Mouse (Mus musculus) thymus, postnatal 4 days (tissue): Measurements from ENCODE around the gene Nap1l4.

Source experiments
- DNase-seq: peaks from one replicate; pipeline ENCODE4 v3.0.0; 2021

Nap1l4 gene

DNA sequence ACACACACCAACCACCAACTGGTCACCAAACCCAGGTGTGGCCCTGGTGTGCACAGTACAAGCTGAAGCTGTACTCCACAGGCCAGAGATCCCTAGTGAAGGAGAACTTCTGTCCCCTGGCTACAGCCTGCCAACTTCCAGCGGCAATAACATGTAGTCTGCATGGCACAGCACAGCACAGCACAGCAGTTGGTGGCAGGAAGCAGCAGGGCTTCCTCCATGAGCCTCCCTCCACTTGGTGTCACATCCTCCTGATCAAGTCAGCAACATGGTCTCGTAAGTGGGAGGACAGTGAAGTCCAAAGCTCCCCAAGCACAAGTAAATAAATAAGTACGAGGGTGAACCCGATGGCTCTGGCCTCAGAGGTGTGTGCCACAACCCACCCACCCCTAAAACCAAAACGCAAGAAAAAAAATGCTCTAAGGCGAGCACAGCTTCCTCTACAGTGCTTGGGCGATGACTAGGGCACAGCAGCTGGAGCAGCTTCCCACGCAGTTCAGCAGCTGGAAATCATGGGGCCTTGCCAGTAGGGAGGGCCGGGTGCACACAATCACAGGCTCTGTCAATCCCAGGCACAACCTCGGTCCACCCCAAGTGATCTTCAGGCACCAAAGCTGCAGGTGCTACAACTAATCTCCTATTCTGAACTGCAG, 35.0 kb downstream of the Nap1l4 start:
- DNase-seq: no peak

DNA sequence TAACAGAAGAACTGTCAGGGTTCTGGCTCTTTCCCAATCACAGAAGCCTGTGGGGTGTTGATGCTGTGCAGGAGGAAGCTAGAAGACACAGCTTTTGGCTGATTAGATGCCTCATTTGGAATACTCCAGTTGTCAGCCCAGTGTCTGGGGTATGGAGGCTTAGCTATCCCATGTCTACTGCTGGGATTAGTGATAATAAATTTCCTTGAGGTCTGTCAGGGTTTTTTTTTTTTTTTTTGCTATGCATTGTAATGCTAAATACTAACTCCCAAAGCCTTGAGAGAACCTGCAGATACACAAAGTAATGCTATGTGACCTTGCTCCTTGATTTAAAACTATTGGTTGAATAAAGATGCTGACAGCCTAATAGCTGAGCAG, 37.6 kb downstream of the Nap1l4 start:
- no peak for DNase-seq

DNA sequence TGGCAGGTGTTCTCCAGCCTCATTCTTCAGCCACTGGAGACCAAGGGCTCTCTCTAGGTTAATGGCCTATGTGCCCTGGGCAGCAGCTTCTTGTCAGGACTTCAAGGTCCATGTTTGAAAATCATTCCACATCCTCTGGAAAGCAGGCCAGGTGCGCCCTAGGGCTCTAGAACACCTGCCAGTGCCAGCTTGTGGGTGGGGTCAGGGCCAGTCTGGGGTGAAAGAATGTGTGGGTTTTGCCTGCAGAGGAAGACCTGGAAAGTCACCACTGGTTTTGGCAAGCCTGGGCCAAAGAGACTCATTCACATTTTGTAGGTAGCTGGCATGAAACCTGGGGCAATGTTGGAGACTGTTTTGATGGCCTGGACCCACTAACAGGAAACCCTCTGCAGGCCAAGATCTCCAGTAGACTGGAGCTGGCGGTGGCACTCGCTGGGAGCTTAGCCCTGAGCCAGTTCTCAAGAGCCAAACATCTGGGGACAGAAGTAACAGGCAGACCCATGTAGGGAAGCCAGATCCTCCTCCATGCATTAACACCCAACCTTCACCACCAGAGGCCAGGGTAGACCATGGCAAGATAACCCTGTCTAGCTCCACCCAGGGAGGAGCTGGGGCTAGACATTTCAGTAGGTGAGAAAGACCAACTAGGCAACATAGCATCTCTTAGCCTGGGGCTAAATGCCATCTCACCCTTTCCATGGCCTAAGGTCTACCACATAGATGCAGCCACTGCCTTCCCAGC, 38.1 kb downstream of the Nap1l4 start:
- no peak for DNase-seq

GRCm38 (mm10) chr7:143509566-143509965, 39.3 kb downstream of the Nap1l4 start:
- no peak for DNase-seq

GRCm38 (mm10) chr7:143506675-143507074, 42.2 kb downstream of the Nap1l4 start:
- peak; percentile 79 for DNase-seq

- no peak for DNase-seq
Measured at GRCm38 (mm10) chr7:143506271-143506670, 42.6 kb downstream of the Nap1l4 start.

DNA sequence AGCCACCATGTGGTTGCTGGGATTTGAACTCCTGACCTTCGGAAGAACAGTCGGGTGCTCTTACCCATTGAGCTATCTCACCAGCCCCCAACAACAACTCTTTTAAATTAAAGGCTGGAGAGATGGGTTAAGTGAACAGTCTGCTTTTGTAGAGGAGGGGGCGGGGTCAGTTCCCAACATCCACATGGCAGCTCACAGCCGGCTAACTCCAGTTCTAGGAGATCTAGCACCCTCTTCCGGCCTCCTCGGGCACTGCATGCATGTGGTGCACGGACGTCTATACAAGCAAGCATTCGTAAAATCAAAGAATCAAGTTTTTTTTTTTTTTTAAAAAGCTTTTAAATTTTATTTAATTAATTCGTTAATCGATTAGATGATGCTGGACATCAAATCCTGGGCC, 43.1 kb downstream of the Nap1l4 start:
- DNase-seq: peak; percentile 92

- DNase-seq: no peak
Measured at GRCm38 (mm10) chr7:143505411-143505810, 43.5 kb downstream of the Nap1l4 start.

GRCm38 (mm10) chr7:143503926-143504325, 45.0 kb downstream of the Nap1l4 start:
- no peak for DNase-seq

DNA sequence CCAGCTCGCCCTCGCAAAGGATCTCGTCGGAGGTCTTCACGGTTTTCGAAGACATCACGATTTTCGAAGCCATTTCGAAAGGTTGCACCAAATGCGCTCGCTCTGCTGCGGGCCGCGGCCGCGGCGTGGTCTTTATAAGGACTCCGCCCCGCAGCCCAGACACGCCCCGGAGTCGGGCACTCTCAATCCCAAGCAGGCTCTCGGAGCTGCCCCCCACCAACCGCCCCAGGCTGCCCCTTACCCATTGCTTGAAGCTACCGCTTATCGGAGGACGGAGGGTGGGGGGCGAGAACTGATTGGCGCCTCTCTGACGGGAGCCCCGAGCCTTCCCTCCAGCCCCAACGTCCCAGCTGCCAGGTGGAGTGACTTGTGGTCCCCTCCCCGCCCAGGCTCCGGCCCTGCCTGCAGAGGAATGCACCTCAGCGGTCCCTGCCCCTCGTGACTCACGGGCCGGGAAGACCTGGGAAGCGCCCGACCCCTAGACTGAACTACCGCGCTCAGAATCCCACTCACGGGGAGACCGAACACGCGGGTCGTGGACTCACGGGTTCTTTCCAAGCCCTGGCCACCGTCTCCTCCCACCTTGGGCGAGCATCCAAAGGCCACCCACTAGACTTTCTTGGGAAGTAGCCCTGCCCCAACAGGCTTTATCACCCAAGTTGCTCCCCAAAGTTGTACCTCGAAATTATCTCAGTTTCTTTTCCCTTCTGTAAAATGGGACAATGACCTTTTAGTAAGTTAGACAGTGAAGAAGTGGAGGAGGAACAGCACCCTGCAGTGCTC, 46.3 kb downstream of the Nap1l4 start, which contains the start of gene Phlda2:
Phlda2 (minus strand) TSS at position 733 of the 783 bp plus-strand sequence.
- DNase-seq: no peak

DNA sequence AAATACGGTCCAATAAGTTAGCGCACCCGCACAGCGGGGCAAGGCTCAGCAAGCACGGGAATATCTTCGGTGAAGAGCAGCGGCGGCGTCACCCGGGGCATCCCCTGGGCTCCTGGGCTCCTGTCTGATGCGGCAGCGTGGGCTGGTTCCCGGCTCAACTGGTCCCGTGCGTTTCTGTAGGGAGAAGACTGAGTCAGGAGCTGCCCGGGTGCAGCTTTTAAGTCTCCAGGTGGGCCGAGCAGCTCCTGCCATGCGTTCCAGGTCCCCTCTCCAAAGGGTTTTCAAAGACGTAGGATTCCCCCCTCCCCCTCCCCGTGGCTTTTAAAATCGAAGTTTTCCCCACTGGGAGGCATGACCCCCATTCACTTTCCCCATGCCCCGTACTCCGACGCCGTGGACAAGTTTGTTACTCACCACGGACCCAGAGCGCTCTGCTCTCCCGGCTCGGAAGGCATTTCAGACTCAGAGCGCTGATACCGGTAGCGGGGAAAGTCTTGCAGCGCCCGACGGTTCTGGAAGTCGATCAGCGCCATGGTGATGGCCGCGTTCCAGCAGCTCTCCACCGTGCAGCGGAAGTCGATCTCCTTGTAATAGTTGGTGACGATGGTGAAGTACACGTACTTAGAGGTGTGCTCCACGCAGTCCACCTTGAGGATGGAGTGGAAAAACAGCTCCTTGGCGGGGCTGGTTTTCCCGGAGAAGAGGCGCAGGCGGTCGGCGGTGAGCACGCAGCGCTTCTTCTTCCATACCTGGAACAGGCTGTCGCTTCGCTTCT, 47.1 kb downstream of the Nap1l4 start:
- peak; percentile 45 for DNase-seq

DNA sequence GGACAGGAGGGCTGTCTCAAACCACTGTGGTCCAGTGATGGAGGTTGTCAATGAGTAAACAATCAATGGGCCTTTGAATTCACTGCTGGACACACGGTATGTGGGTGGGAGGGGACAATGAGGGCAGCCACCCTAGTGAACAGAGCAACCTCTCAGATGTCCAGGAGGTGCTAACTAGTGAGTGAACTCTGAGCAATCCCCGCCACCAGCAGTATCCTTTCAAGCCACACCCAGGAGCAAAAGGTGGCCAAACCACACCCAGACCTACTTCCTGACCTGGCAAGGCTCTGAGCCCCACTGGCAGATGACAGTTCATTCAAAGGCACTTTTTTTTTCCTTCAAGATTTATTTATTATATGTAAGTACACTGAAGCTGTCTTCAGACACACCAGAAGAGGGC, 48.0 kb downstream of the Nap1l4 start:
- no peak for DNase-seq

DNA sequence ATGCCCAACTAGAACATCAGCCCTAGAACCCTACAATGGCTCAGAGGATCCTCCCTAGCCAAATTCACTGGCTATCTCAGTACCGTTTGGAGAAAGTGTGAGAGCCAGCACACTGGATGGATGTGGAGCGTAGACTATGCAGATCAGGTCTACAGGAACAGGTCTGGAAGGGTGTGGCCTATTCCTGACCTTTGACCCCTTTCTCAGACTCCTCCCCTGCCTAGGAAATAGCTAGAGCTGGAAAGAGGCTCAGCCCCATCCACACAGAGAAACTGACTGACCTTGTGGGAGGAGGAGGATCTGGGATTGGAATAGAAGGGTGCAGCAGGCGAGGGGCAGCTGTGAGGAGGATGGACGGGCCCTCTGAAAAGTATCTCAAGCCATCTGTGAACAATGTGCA, 50.3 kb downstream of the Nap1l4 start:
- no peak for DNase-seq

DNA sequence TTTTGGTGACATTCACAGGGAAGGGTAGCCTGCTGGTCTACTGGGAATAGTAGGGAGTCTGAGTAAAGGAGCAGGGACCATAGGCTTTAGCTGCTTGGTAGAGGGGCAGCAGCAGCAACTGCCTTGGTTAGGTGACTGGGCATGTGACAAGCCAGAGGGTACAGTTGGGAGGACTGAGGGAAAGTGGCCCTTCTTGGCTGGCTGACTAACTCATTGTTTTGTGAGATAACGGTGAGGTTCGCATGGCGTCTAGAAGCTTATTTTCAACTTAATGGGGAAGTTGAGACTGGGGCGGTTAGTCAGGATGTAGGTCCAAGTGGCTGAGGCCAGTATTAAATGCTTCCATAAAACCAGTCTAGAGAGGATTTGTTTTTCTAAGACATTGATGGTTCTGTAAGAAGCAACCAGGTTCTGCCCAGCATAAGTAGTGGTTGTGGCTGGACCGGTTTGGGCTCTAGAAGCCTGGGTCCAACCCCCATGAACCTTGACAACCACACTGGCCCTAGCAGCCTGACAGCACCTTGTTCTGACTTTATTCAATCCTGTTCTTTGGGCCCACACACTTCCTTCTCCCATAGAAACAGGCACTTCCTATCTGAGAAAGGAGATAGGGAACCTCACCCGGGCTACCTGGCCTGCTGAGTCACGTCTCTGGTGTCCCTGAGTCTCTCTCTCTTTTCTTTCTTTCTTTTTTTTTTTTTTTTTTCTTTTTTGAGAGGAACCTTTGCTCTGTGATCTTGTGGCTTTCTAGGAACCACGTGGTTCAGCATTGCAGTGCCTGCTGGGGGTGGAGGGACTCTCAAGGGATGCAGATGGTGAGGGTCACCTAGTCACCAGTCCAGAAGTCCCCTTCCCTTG, 53.6 kb downstream of the Nap1l4 start:
- no peak for DNase-seq

DNA sequence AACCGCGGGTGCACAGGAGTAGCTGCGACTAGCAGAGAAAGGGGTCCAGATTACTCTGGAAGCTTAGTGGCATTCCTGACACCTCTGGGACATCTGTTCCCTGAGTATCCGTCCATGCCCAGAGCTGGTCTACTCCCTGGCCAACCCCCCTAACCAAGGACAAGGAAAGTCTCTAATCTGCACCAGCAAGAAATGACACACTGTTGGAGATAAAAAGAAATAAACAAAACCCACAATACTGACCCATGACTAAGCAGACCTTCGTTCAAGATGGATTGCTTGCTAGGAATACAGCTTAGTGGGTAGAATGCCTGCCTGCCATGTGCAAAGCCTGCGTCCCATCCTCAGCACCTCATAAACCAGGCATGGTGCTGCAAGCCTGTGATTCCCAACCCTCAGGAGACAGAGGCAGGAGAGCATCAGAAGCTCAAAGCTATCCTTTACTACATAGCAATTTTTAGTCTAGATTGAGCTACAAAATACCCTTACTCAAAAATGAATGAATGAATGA, 55.2 kb downstream of the Nap1l4 start:
- DNase-seq: no peak

DNA sequence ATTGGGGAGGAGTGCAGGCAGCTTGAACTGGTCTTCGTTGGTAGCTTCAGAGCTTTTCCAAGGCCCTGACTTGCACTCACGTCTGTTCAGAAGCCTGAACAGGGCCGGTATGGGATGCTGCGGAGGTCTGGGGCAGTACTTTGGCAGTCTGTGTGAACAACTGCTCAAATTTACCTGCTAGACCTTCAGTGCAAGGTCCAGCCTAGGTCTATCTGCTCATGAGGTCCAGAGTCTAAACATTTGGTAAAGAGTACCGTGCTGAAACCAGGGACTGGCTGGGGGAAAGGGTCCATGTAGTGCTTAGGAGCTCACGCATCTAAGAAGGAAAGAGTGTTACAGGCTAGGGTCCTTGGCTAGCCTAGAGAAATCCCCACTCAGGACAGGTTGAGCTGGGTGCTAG, 59.2 kb downstream of the Nap1l4 start:
- DNase-seq: no peak

DNA sequence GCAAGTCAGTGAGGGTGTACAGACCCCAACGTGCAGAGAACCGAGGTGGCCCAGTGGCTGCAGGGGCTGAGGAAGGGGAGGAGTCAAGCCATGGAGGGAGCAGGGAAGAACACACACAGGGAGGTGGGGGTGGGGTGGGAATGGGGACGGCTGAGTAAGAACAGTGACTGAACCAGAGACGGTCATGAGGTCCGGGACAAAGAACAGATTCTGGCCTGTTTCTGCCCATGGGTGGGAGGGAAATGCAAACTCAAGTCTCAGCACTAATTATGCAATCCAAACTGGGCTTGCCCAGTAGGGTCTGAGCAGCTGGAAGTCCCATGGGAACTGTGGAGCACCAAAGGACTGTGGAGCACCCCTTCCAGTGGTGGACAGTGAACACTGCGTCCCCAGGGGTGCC, 66.4 kb downstream of the Nap1l4 start:
- DNase-seq: no peak

DNA sequence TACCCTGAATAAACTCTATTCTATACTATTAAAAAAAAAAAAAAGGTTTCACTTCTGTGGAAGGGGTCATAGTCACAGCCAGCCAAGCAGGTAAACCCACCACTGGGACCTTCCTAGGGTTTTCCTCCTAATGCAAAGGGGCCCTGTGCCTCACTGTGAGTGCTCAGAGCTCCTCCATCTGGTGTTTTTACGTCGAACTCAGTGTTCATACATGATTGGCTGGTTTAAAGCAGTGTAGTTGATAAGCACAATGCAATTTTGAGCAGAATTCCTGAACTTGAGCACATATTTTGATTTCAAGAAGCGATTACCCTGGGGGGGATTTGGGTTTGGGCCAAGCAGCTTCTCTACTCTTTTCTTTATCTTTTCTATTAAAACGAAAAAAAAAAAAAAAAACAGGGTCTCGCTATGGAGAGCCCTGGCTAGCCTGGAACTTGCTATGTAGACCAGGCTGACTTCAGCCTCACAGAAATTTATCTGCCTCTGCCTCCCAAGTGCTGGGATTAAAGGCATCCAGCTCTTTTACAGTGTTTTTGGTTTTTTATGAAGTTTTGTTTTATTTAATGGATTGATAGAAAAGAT, 67.0 kb downstream of the Nap1l4 start:
- DNase-seq: no peak

GRCm38 (mm10) chr7:143480498-143480897, 68.4 kb downstream of the Nap1l4 start:
- peak; percentile 92 for DNase-seq

GRCm38 (mm10) chr7:143477800-143478199, 71.1 kb downstream of the Nap1l4 start:
- no peak for DNase-seq

GRCm38 (mm10) chr7:143476702-143477335, 72.1 kb downstream of the Nap1l4 start:
- DNase-seq: no peak
